Mouse (Mus musculus) bone marrow macrophage, adult 2 months (primary cell): ENCODE results near the gene Fam241a. TPM values are rescaled to one million over a fixed set of nuclear protein-coding genes. Genes with fewer than 3 reads are reported as not detected.

ENCODE experiments used
- H3K27ac ChIP-seq: 2 replicates; pipeline ENCODE4 v1.5.1; 2012; ENCODE audit warnings: low read depth, low read length; ENCODE audit not compliant: insufficient read depth
- H3K4me1 ChIP-seq: 2 replicates; pipeline ENCODE4 v1.6.1; 2012; ENCODE audit warnings: low read length; ENCODE audit not compliant: control insufficient read depth, insufficient read depth
- H3K4me3 ChIP-seq: 2 replicates; pipeline ENCODE4 v1.5.1; 2012; ENCODE audit warnings: mild to moderate bottlenecking, low read length, moderate library complexity; ENCODE audit not compliant: insufficient read depth
- CTCF ChIP-seq: IDR thresholded peaks from 2 replicates; pipeline ENCODE4 v1.5.1; 2012; ENCODE audit warnings: low read depth, mild to moderate bottlenecking, low read length, moderate library complexity
- POLR2A ChIP-seq: IDR thresholded peaks from 2 replicates; pipeline ENCODE4 v1.6.1; 2012; ENCODE audit warnings: mild to moderate bottlenecking, low read depth, low read length, borderline replicate concordance
- polyA plus RNA-seq: library from polyadenylated mRNA; stranded (reverse); fragments of >200 nt; gene quantifications from 2 replicates; pipeline ENCODE4 v1.2.4, GENCODE M21; 2012; ENCODE audit not compliant: missing spikeins, insufficient read depth, insufficient read length

Gene Fam241a
- polyA plus RNA-seq, 1 experiment, result 23.7 TPM

GRCm38 (mm10) chr3:127917549-127917948, 21.4 kb upstream of the Fam241a start:
- no peak overlapping the region for H3K27ac ChIP-seq
- H3K4me1 ChIP-seq, result peaks cover 20% of the 10 kb centered on the region
- TF ChIP-seq POLR2A (no peak), CTCF (no peak)
- H3K4me3 ChIP-seq, result no peak overlapping the region

GRCm38 (mm10) chr3:127915656-127916334, 19.7 kb upstream of the Fam241a start:
- peaks cover 20% of the 10 kb centered on the region for H3K4me1 ChIP-seq
- no peak for TF ChIP-seq POLR2A
- no peak for TF ChIP-seq CTCF
- no peak overlapping the region for H3K27ac ChIP-seq
- no peak overlapping the region for H3K4me3 ChIP-seq

GRCm38 (mm10) chr3:127913885-127914709, 18.0 kb upstream of the Fam241a start:
- peak overlapping the region; percentile 42 for H3K4me3 ChIP-seq
- H3K4me1 ChIP-seq, result peaks cover 20% of the 10 kb centered on the region
- TF ChIP-seq POLR2A (no peak), CTCF (no peak)
- peak overlapping the region; percentile 92 for H3K27ac ChIP-seq

GRCm38 (mm10) chr3:127909941-127910340, 13.8 kb upstream of the Fam241a start:
- no peak overlapping the region for H3K4me3 ChIP-seq
- H3K4me1 ChIP-seq, result peaks cover 7% of the 10 kb centered on the region
- H3K27ac ChIP-seq, result no peak overlapping the region
- TF ChIP-seq CTCF (no peak), POLR2A (no peak)

- Histone ChIP-seq H3K27ac (peak overlapping the region; percentile 58), H3K4me1 (peaks cover 25% of the 10 kb centered on the region), H3K4me3 (peak overlapping the region; percentile 100)
- TF ChIP-seq CTCF (no peak), POLR2A (no peak)
These were observed 944 bp downstream of the Fam241a start for GRCm38 (mm10) chr3:127894981-127895779.

GRCm38 (mm10) chr3:127893902-127894301, 2.2 kb downstream of the Fam241a start:
- peak overlapping the region; percentile 35 for H3K4me3 ChIP-seq
- peak overlapping the region; percentile 24; the same call in 1 of the 2 replicates for H3K27ac ChIP-seq
- H3K4me1 ChIP-seq, result peaks cover 23% of the 10 kb centered on the region
- TF ChIP-seq POLR2A (no peak), CTCF (no peak)

GRCm38 (mm10) chr3:127891906-127892305, 4.2 kb downstream of the Fam241a start:
- no peak for TF ChIP-seq POLR2A
- no peak for TF ChIP-seq CTCF
- Histone ChIP-seq H3K27ac (no peak overlapping the region), H3K4me3 (no peak overlapping the region), H3K4me1 (peaks cover 19% of the 10 kb centered on the region)

GRCm38 (mm10) chr3:127890008-127890407, 6.1 kb downstream of the Fam241a start:
- Histone ChIP-seq H3K27ac (no peak overlapping the region), H3K4me3 (no peak overlapping the region), H3K4me1 (peaks cover 20% of the 10 kb centered on the region)
- TF ChIP-seq CTCF (no peak), POLR2A (no peak)

- Histone ChIP-seq H3K27ac (no peak overlapping the region), H3K4me3 (no peak overlapping the region), H3K4me1 (peaks cover 20% of the 10 kb centered on the region)
- TF ChIP-seq CTCF (no peak), POLR2A (no peak)
These were observed 6.6 kb downstream of the Fam241a start for GRCm38 (mm10) chr3:127889570-127889969.
